Mouse (Mus musculus): Measurements from ENCODE around the gene Cc2d1b.
A peak's percentile ranks its signal among the peaks of the same experiment; 100 is the strongest.

The Cc2d1b gene

GRCm38 (mm10) chr4:108619587-108620341, at the start of gene Cc2d1b:
Gene Cc2d1b (plus strand): TSS chr4:108619940.
- DNase-seq, result peak; percentile 94 to 96

GRCm38 (mm10) chr4:108572644-108573043, 47.1 kb upstream of the Cc2d1b start:
- DNase-seq, result no peak

- peak; percentile 97 for DNase-seq
Measured at GRCm38 (mm10) chr4:108578840-108579742, 40.6 kb upstream of the Cc2d1b start, which contains the start of the genes Prpf38a and Orc1. Gene Prpf38a (minus strand): TSS chr4:108579336. Gene Orc1 (plus strand): TSS chr4:108579423.

DNA sequence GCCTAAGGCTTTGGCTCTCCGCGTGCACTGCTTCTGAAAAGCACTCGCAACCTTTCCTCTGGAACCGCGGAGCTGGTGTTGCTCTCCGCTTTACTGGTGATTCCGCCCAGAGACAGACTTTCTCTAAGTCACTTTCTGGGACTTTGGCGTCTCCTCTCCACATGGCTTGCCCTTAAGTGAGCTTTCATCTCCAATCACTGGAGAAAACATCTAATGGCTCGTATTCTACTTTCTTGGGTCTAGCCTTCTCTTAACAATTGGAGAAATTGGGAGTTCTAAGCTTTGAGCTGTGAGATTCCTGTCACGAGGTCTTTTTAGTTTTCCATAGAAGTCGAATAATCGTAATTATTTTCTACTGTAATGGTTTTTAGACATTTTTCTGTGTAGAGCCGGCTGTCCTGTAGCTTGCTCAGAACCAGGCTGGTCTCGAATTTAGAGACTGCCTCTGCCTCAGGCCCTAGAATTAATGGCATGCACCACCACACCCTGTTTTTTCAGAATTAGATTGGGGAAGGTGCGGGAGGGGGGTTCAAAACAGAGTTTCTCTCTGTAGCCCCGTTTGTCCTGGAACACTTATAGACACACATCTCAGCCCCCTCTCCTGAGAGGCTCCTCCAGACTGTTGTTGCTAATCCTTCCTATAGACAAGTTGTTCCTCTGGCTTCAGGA, 39.9 kb upstream of the Cc2d1b start:
- no peak for DNase-seq

DNA sequence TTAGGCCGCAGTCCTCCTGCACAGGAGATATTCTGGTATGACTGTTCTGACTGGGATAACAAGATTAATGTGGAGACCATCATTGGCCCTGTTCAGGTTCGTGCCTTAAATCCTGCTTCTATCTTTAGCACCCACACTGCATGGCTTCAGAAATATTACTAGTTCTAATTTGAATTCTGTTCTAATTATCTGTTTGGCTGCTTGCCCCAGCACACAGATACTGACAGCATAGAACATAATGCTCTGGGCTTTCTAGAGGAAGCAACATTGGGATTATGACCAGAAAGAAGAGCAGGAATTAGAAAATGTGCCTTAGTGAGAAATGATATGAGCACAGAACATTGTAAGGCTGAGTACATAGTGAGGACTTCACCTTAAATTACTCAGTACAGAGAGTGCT, 26.4 kb upstream of the Cc2d1b start:
- no peak for DNase-seq

- DNase-seq, result no peak
Measured at GRCm38 (mm10) chr4:108595785-108596184, 24.0 kb upstream of the Cc2d1b start.

DNA sequence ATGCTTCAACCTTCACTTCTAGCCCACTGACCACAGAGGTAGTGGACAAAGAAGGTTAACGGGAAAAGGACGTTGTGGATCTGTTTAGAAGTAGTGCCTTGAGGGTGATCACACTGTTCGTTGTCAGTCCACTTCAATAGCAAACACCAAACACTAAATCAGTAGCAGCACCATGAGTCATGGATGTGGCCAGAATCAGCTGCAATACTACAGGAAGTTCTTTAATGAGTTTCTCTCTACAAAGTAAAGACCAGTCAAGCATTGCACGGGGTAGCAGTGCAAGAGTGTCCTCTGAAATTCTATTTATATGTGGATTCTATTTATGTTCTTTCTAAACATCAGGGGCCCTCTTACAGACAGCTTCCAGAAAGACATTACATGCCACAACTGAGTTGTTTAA, 21.4 kb upstream of the Cc2d1b start:
- DNase-seq, result no peak

- DNase-seq, result no peak
Measured at GRCm38 (mm10) chr4:108601870-108602269, 17.9 kb upstream of the Cc2d1b start.

- no peak for DNase-seq
Measured at GRCm38 (mm10) chr4:108608651-108609050, 11.1 kb upstream of the Cc2d1b start.

DNA sequence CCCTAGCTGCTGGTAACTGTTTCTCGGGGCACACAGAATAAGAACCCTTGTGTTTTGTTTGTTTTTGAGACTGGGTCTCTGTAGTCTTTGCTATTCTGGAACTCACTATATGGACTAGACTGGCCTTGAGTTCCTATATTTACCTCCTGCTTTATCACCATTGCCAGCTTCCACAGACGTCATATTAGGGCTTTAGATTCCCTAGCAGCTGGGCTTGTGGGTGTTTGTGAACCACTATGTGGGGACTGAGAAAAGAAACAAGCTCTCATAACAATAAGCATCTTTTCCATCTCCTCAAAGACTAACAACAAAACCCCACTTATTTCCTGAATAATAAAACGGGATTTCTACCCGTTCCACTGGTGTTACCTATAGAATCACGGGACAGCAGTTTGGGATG, 8.8 kb upstream of the Cc2d1b start:
- no peak for DNase-seq

DNA sequence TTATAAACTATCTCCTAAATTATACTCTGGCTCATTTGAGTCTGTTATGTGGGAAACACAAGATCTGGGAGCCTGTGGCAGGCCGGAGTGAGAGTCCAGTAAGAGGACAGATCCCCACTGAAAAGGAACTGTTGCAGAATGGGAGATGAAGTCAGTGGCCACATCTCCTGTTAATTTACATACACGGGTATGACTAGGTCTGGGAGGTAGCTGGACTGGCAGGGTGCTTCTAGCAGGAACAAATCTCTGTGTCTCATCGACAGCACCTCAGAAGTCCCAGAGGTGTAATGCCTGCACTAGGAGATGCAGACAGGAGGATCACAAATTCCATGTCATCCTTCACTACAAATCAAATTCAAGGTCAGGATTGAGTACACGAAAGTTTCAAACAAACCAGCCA, 1.2 kb upstream of the Cc2d1b start:
- no peak for DNase-seq

DNA sequence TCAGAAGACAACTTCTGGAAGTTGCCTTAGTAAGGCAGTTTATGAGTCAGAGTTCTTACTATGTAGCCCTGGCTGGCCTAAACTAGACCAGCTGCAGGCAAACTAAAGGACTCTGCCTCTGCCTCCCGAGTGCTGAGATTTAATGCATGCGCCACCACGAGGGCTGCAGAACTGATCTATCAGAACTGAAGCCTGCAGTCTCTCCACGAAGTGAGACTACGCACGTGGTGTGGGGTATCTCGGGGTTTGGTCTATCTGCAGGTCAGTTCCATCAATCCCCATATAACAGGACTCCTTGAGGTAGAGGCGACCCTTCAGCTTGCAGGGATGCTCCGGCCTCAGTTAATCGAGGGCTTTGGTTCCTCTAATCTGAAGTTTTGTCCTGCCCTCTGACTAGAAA, 575 bp upstream of the Cc2d1b start:
- peak in 1 of 2 experiments; percentile 20 for DNase-seq

GRCm38 (mm10) chr4:108620536-108620935, 796 bp downstream of the Cc2d1b start:
- DNase-seq, result no peak

DNA sequence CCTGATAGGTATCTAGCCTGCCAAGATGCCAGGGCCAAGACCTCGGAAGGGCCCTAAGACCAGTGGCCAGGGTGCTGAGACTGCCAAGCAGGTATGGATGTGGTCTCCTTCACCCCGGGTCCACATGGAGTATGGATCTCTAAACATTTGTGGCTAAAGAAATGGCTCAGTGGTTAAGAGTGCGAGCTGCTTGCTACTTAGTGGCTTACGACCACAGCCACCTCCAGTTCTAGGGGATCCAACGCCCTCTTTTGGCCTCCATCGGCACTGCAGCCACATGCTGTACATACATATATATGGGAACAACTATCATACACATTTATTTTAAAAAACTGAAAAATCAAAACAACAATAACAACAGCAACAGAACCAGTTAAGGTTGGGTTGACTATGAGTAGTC, 1.8 kb downstream of the Cc2d1b start:
- DNase-seq, result no peak

DNA sequence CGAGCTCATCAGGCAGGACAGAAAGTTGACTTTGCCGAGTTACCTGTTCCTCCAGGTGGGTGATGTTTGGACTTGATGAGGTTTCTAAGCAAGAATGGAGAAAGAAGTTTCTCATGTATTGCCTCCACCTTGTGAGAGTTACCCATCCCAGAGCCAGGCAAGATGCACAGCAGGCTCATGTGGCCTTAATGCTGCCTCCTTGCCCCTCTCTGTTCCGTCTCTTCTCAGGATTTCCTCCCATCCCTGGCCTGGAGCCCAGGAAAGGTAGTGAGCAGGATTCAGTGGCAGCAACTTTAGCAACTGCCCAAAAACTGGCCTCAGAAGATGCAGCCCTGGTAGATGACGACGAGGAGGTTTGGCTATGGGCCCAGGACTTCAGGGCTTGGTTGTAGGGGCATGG, 7.3 kb downstream of the Cc2d1b start:
- DNase-seq, result no peak

- DNase-seq, result no peak
Measured at GRCm38 (mm10) chr4:108629363-108629880, 9.7 kb downstream of the Cc2d1b start.

DNA sequence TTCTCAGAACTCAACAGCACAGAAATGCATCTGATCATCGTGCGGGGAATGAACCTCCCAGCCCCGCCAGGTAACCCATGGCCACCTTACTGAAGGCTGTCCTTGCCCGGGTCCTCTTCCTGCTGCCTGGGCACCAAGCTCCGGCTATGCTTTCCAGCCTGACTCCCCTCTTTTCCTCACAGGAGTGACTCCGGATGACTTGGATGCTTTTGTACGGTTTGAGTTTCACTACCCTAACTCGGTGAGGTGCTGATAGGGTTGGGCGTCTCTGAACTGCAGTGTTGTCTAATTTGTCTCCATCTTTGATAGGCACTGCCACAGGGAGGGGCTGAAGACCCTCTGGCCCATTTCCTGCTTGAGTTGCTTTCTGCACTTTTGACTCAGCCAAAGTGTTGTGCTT, 10.4 kb downstream of the Cc2d1b start:
- no peak for DNase-seq

- DNase-seq, result no peak
Measured at GRCm38 (mm10) chr4:108631616-108632015, 11.9 kb downstream of the Cc2d1b start.

DNA sequence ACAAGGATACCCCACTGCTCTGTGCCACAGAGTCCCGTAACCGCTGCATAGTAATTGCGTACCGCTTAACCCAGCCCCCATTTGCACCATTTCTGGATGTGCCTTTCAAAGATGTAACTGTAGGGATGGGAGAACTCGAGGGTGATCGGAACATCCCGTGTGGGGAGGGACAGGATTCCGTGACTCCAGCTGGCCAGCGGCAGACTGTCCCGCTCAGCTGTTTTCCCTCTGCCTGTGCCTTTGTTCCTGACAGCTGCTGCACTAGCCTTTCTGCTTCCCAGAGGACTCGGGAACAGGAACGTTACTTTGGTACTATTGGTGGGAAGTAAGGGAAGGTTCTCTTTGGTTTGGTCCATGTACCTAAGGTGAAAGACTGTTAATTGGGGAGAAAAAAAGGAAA, 14.0 kb downstream of the Cc2d1b start:
- no peak for DNase-seq

DNA sequence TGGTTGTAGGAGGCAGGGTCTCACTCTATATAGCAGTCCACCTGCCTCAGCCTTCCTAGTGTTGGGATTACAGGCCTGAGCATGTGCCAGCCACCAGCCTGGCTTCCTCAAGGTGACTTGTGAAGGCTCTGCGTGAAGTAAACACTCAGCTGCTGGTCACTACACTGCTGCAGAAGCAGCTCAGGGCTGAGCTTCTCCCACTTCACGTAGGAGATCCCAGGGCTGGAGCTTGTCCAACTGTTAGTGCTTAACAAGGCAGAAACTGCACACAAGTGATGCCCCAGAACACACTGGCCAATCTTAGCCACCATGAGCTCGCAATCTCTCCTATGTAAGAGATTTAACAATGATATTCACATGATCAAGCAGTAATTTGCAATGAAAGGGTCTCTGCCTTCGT, 15.0 kb downstream of the Cc2d1b start:
- DNase-seq, result no peak

GRCm38 (mm10) chr4:108635101-108635500, 15.4 kb downstream of the Cc2d1b start:
- no peak for DNase-seq

GRCm38 (mm10) chr4:108637721-108638120, 18.0 kb downstream of the Cc2d1b start:
- no peak for DNase-seq

GRCm38 (mm10) chr4:108638752-108639151, 19.0 kb downstream of the Cc2d1b start:
- DNase-seq, result no peak

Data from lung, adult 18-20 months (tissue).